Mouse (Mus musculus): Measurements from ENCODE around the gene Nup107.

Nup107 gene

GRCm38 (mm10) chr10:117777501-117778327, 14.8 kb downstream of the Nup107 start:
- DNase-seq (ENCODE audit: low read depth, low spot score) = no peak

GRCm38 (mm10) chr10:117777103-117777470, 15.4 kb downstream of the Nup107 start:
- DNase-seq (ENCODE audit: low read depth, low spot score) = no peak

DNA sequence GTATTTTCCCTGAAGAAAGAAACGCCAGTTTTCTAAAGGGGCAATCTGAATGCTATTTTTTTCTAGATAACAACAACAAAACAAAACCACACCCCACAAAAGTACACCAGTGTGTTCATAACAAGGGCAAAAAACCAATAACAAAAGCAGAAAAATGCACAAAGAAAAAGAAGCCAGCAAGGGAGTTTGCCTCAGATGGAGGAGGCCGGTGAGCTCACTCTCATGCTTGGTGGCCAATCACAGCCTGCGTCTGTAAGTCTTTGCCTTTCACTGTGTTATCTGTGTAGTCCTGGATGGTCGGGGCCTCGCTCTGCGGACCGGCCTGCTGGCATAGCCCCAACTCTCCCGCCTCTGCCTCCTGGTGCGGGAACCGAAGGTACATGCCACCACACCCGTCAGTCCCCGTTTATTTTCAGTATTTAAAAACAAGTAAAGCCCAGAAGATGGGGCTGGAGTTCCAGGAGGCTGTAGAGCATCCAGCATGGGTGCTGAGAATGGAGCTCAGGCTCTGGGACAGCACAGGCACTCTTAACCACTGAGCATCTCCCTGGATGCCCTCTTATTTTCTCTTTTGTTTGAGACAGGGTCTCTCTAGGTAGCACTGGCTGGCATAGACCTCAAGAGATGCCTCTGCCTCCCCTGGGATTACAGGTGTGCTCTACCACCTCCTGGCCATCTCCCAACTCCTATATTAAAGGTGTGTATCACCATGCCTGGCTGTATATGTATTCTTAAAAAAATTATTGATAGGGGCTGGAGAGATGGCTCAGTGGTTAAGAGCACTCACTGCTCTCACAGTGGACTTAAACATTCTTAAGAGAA, 16.0 kb downstream of the Nup107 start:
- DNase-seq (ENCODE audit: low read depth, low spot score) = no peak

DNA sequence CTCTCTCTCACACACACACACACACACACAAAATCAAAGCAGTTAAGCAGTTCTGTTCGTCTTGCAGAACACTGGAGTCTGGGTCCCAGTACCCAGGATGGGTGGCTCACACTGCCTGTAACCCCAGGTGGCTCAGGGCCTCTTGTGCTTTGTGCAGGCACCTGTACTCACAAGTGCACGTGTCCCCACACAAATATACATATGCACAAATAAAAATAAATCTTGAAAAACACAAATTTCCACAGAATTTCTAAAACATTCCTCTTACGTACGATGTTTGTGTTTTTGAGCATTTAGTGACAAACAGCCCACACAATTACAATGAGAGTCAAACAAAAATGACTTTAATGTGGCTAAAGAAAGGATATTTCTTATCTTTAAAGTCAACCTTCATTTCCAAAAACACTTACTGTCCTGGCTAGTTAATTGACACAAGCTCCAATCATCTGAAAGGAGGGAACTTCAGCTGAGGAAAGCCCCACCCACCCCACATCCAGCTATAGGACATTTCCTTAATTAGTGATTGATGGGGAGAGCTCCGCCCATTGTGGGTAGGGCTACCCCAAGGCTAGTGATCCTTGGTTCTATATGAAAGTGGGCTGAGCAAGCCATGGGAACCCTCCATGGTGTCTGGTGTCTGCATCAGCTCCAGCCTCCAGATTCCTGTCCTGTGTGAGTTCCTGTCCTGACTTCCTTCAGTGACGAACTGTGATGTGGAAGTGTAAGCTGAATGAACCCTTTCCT, 16.9 kb downstream of the Nup107 start:
- no peak for DNase-seq (ENCODE audit: low read depth, low spot score)

- no peak for DNase-seq (ENCODE audit: low read depth, low spot score)
Observed at GRCm38 (mm10) chr10:117774817-117775120, 17.7 kb downstream of the Nup107 start.

DNA sequence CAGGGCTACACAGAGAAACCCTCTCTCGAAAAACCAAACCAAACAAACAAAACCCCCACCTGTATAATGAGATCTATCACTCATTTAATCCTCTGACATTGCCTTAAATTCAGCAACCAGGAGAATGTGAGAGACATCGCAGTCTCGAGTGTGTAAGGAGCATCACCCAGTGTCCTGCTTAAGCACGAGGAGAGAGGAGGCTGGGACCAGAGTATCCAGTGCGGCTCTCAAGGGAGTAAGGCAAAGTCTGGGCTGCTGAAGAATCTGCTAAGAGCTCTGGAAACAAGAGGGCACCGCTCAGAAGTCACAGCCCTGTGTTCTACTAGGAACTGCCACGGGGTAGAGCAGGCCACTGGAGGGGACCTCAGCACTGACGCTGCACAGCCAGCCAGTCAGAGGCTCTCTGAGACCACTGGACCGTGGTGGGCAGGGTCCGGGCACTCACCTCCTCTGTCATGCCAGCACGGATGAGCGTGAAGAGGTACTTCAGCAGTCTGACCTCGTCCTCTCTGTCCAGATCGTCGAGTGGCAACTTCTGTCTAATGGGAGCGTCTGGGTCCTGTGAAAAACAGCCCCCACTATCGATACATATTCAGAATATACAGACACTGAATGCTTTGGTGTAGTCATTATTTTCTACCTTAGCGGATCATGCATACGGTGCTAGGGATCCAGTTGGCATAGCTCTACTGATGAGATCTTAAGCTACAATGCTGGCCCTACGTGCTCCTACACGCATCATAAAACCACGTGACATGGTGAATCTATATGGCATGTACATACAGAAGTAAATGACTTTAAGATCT, 18.3 kb downstream of the Nup107 start:
- DNase-seq (ENCODE audit: low read depth, low spot score) = no peak

- no peak for DNase-seq (ENCODE audit: low read depth, low spot score)
Observed at GRCm38 (mm10) chr10:117773106-117773720, 19.3 kb downstream of the Nup107 start.

DNA sequence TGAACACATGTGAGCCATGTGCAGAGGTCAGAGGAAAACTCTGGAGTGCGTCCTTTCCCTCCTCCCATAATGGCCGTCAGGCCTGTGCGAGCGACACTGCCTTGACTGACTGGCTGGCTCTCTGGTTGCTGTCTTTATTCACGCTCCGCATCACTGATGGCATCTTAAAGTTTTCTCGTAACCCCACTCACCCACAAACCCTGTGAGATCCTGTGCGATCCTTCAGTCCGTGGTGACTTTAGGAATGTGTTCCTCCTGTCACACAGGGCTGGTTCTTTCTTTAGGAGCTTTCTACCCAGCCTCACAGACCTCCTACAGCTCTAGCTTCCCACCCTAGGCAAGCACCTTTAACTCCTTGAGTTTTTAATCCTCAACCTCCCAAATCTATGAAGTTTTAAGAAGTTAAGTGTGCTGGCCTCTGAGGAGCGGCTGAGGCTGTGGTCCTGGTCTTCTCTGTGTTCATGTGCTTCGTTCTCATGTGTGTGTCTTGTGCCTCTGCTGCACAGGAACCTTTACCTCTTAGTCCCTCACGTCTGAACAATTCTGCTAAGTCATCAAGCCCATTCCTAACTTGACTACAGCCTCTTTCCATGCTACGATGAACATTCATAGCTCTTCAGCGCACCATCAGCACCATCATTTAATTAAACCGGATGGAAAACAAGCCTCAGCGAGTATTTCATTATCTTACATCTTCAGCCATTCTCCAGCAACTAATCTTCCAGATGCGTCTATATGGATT, 20.0 kb downstream of the Nup107 start:
- DNase-seq (ENCODE audit: low read depth, low spot score) = no peak

- DNase-seq (ENCODE audit: low read depth, low spot score) = no peak
Observed at GRCm38 (mm10) chr10:117771131-117771510, 21.4 kb downstream of the Nup107 start.

GRCm38 (mm10) chr10:117770286-117771130, 22.0 kb downstream of the Nup107 start:
- no peak for DNase-seq (ENCODE audit: low read depth, low spot score)

DNA sequence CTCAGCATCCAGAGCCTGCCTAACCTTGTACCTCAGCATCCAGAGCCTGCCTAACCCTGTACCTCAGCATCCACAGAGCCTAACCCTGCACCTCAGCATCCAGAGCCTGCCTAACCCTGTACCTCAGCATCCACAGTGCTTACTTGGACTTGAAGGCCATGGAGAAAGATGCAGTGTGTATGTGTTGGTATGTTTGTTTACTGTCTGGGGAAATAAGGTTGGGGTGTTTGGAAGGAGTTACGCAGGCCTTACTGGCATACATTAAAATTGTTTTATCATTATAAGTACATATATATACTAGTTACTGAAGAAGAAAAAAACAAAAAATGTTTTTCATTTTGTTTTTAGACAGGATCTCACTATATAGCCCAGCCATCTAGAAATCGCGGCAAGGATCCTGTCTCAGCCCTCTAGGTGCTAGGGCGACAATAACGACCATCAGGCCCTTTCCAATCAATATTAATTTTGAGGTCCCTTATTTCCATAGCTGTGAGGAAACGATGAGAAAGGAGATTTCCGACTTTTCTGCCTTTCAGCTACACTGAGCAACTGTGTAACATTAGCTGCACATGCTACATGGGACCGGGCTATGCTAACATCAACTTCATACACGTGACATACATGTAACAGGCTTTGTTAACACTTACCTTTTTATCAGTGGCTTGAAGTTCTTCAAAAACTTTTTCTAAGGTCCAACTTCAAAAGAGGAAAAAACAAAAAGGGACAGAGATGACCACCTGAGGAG, 22.8 kb downstream of the Nup107 start:
- DNase-seq (ENCODE audit: low read depth, low spot score) = no peak

DNA sequence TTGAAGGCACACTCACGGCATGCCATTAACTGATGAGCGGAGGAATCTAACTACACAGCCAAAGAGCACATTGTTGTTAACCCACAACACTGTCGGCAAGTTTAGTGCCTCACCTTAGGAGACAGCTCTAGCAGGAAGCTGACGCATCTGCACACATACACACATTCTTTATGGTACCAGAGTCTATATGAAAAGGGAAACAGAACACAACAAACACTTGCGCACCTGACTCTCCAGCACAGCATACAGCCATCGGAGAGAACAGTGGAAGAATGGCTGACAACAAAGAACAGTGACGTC, 24.4 kb downstream of the Nup107 start:
- no peak for DNase-seq (ENCODE audit: low read depth, low spot score)

GRCm38 (mm10) chr10:117767286-117768140, 25.0 kb downstream of the Nup107 start:
- DNase-seq (ENCODE audit: low read depth, low spot score) = no peak

- DNase-seq (ENCODE audit: low read depth, low spot score) = no peak
Observed at GRCm38 (mm10) chr10:117766896-117767160, 25.7 kb downstream of the Nup107 start.

- DNase-seq (ENCODE audit: low read depth, low spot score) = no peak
Observed at GRCm38 (mm10) chr10:117766111-117766895, 26.2 kb downstream of the Nup107 start.

GRCm38 (mm10) chr10:117765116-117765894, 27.2 kb downstream of the Nup107 start:
- DNase-seq (ENCODE audit: low read depth, low spot score) = no peak

GRCm38 (mm10) chr10:117764598-117764997, 27.9 kb downstream of the Nup107 start:
- no peak for DNase-seq (ENCODE audit: low read depth, low spot score)
